Mouse (Mus musculus): ENCODE data around the gene Orai2.

DNA sequence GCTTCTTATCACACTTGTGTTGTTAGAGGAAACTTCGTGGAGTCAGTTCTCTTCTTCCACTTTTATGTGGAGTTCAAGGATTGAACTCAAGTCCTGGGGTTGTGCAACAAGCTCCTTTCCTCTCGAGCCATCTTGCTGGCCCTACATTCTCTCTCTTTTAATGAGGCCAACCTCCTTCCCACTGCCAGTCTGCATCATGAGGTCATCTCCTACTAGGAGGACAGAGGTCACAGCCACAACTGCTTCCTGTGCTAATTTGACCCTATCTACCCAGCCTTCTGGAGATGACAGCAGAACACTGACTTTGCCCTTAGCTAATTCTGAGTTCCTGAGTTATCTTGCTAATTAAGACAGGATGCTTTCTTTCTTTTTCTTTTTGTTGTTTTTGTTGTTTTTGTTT is 62.0 kb downstream of the Orai2 start:
- TF ChIP-seq CTCF (IDR thresholded peaks at IDR 0.05) (no peak), EP300 (IDR thresholded peaks at IDR 0.05) (no peak)
